Mouse (Mus musculus): ENCODE results near the gene Tmem59.

- TF ChIP-seq CTCF (IDR thresholded peaks at IDR 0.05; ENCODE audit: low read depth): no peak
- no peak for TF ChIP-seq EP300 (IDR thresholded peaks at IDR 0.05; ENCODE audit: low read depth)
Observed at GRCm38 (mm10) chr4:107198072-107198471, 19.9 kb downstream of the Tmem59 start.
